ENCODE assay signal across 8 mouse cellular contexts in genomic region chr16:45724742-45725102, GRCm38 (mm10). TPM values are rescaled to one million over a fixed set of nuclear protein-coding genes. Genes with fewer than 3 reads are reported as not detected.
DNase-seq lines count a peak whose midpoint lies in the region; ATAC-seq and TF ChIP-seq lines count a peak whose summit lies in the region.

No protein-coding gene starts in this region.

- H3K27ac ChIP-seq in left cerebral cortex, adult 2 months: peak overlapping the region; percentile 97
- peak overlapping the region; percentile 93 for H3K27ac ChIP-seq in cortical plate, adult 2 months (ENCODE audit: insufficient read depth, low read length)
- H3K27ac ChIP-seq in hindbrain, embryonic 14.5 days: peak overlapping the region; percentile 96
- peak overlapping the region; percentile 97 for H3K27ac ChIP-seq in midbrain, embryonic 16.5 days (ENCODE audit: low read length)
- no peak overlapping the region for H3K27ac ChIP-seq in thymus, adult 2 months (ENCODE audit: control insufficient read depth, insufficient read depth, low read length)

- peaks cover 17% of the 10 kb centered on the region for H3K4me1 ChIP-seq in cortical plate, adult 2 months (ENCODE audit: control insufficient read depth, insufficient read depth, low read length)
- peaks cover 32% of the 10 kb centered on the region for H3K4me1 ChIP-seq in hindbrain, embryonic 14.5 days (replicated peaks; ENCODE audit: control insufficient read depth, insufficient read depth, low read length)
- peaks cover 31% of the 10 kb centered on the region for H3K4me1 ChIP-seq in midbrain, embryonic 16.5 days (ENCODE audit: control insufficient read depth, insufficient read depth, low read length)
- peaks cover 11% of the 10 kb centered on the region for H3K4me1 ChIP-seq in thymus, adult 2 months (replicated peaks; ENCODE audit: control insufficient read depth, insufficient read depth, low read length)

- H3K4me2 ChIP-seq in hindbrain, embryonic 14.5 days (replicated peaks): peak overlapping the region; percentile 71
- peak overlapping the region; percentile 88 for H3K4me2 ChIP-seq in midbrain, embryonic 16.5 days (ENCODE audit: low read length)

- H3K9me3 ChIP-seq in hindbrain, embryonic 14.5 days (ENCODE audit: control insufficient read depth, low read length): no peaks in the 10 kb centered on the region
- no peaks in the 10 kb centered on the region for H3K9me3 ChIP-seq in midbrain, embryonic 16.5 days (replicated peaks; ENCODE audit: control insufficient read depth, low read length, poor library complexity, severe bottlenecking)

- peak overlapping the region; percentile 75 for H3K4me3 ChIP-seq in left cerebral cortex, adult 2 months
- peak overlapping the region; percentile 87 for H3K4me3 ChIP-seq in cortical plate, adult 2 months (ENCODE audit: insufficient read depth, low read length)
- peak overlapping the region; percentile 52 for H3K4me3 ChIP-seq in hindbrain, embryonic 14.5 days (replicated peaks; ENCODE audit: low read length)
- peak overlapping the region; percentile 71 for H3K4me3 ChIP-seq in midbrain, embryonic 16.5 days (ENCODE audit: low read depth, low read length)
- H3K4me3 ChIP-seq in thymus, adult 2 months (ENCODE audit: control insufficient read depth, insufficient read depth, low read length): no peak overlapping the region

- TF ChIP-seq POLR2A in cortical plate, adult 2 months (IDR thresholded peaks at IDR 0.05; ENCODE audit: extremely low read depth, insufficient read depth, low read length): no peak
- TF ChIP-seq POLR2A in thymus, adult 2 months (IDR thresholded peaks at IDR 0.05; ENCODE audit: control insufficient read depth, extremely low read depth, insufficient read depth, low read length, poor library complexity): no peak

- 0% methylated on average over 10 of the region's 10 CpGs for WGBS in hindbrain, embryonic 14.5 days
- WGBS in midbrain, embryonic 16.5 days: under 1% methylated on average over 10 of the region's 10 CpGs
- 30% methylated on average over 10 of the region's 10 CpGs for WGBS in thymus, adult 2 months

- TF ChIP-seq CTCF in left cerebral cortex, adult 2 months (IDR thresholded peaks at IDR 0.05): no peak
- TF ChIP-seq CTCF in cortical plate, adult 2 months (IDR thresholded peaks at IDR 0.05; ENCODE audit: extremely low read depth, insufficient read depth, low read length): no peak
- TF ChIP-seq CTCF in thymus, adult 2 months (IDR thresholded peaks at IDR 0.05; ENCODE audit: borderline replicate concordance, control insufficient read depth, extremely low read depth, insufficient read depth, low read length, poor library complexity): no peak

- H3K9ac ChIP-seq in hindbrain, embryonic 14.5 days: peak overlapping the region; percentile 86
- peak overlapping the region; percentile 94 for H3K9ac ChIP-seq in midbrain, embryonic 16.5 days (ENCODE audit: low read depth, low read length)

- intact Hi-C loops in left cerebral cortex, adult 2 months (cut with DNase I): loop anchor here (5.0 kb wide), 1 partner anchor 317 kb away; the partner anchor contains the start of gene Cd200

- peak; percentile 75 for ATAC-seq in hindbrain, embryonic 14.5 days (ENCODE audit: low FRiP score)
- peak; percentile 75 for ATAC-seq in midbrain, embryonic 16.5 days

- no peak for DNase-seq in left cerebral cortex, adult 2 months (ENCODE audit: extremely low spot score in 1 of 2, low spot score in 2 of 2)
- no peak for DNase-seq in left cerebral cortex, adult 11 months (ENCODE audit: low spot score)
- DNase-seq in hindbrain, embryonic 14.5 days (ENCODE audit: low spot score): no peak
- DNase-seq in thymus, adult 2 months: no peak
- DNase-seq in kidney, postnatal 14 days: no peak
- DNase-seq in kidney, postnatal 25 days: no peak

- peaks cover 30% of the 10 kb centered on the region for H3K36me3 ChIP-seq in hindbrain, embryonic 14.5 days (replicated peaks; ENCODE audit: control insufficient read depth, insufficient read depth)
- peaks cover 6% of the 10 kb centered on the region; the same call in 1 of the 2 replicates for H3K36me3 ChIP-seq in midbrain, embryonic 16.5 days (ENCODE audit: control insufficient read depth, insufficient read depth, low read length)
- H3K36me3 ChIP-seq in thymus, adult 2 months (ENCODE audit: control insufficient read depth, insufficient read depth, low read length): no peaks in the 10 kb centered on the region

- H3K27me3 ChIP-seq in hindbrain, embryonic 14.5 days (ENCODE audit: control insufficient read depth, insufficient read depth, low read length): no peaks in the 10 kb centered on the region
- no peaks in the 10 kb centered on the region for H3K27me3 ChIP-seq in midbrain, embryonic 16.5 days (ENCODE audit: control insufficient read depth, insufficient read depth, low read depth, low read length)
- no peaks in the 10 kb centered on the region; the same call in 1 of the 2 replicates for H3K27me3 ChIP-seq in thymus, adult 2 months (ENCODE audit: control insufficient read depth, insufficient read depth, low read length)

RNA-seq across cellular contexts. Expression of gene Tagln3, which starts 0.3 kb away (rescaled TPM):
- total RNA-seq in left cerebral cortex, adult 2 months (2021): 100 to 1,000 TPM; 320 to 326 TPM
- polyA plus RNA-seq in cortical plate, adult 2 months (2012; rRNA removed): 615 and 624 TPM in 2 replicates
- polyA plus RNA-seq in hindbrain, embryonic 14.5 days (2014; fragmentation: Nextera tagmentation; extraction: Ambion mirVana): 457 and 485 TPM in 2 replicates
- 337 and 369 TPM in 2 replicates for polyA plus RNA-seq in midbrain, embryonic 16.5 days (2015; fragmentation: Nextera tagmentation; extraction: Ambion mirVana)
- 1.2 TPM in 2 replicates for polyA plus RNA-seq in thymus, adult 2 months (2012; rRNA removed)

RNA-seq across cellular contexts. Expression of gene Abhd10, which starts 18.0 kb away (rescaled TPM):
- total RNA-seq in left cerebral cortex, adult 2 months (2021): 10 to 100 TPM; 21.6 to 23.7 TPM
- 24.0 and 24.1 TPM in 2 replicates for polyA plus RNA-seq in cortical plate, adult 2 months (2012; rRNA removed)
- polyA plus RNA-seq in hindbrain, embryonic 14.5 days (2014; fragmentation: Nextera tagmentation; extraction: Ambion mirVana): 34.5 and 34.7 TPM in 2 replicates
- 42.3 and 42.6 TPM in 2 replicates for polyA plus RNA-seq in midbrain, embryonic 16.5 days (2015; fragmentation: Nextera tagmentation; extraction: Ambion mirVana)
- polyA plus RNA-seq in thymus, adult 2 months (2012; rRNA removed): 10.4 and 11.4 TPM in 2 replicates

RNA-seq across cellular contexts. Expression of gene Tmprss7, which starts 31.3 kb away (rescaled TPM):
- total RNA-seq in left cerebral cortex, adult 2 months (2021): 1 to 10 TPM; 1.4 to 3.6 TPM
- 4.4 TPM in 2 replicates for polyA plus RNA-seq in cortical plate, adult 2 months (2012; rRNA removed)
- polyA plus RNA-seq in hindbrain, embryonic 14.5 days (2014; fragmentation: Nextera tagmentation; extraction: Ambion mirVana): 0.53 and 0.59 TPM in 2 replicates
- 0.75 and 0.93 TPM in 2 replicates for polyA plus RNA-seq in midbrain, embryonic 16.5 days (2015; fragmentation: Nextera tagmentation; extraction: Ambion mirVana)
- 0.07 and 0.34 TPM in 2 replicates for polyA plus RNA-seq in thymus, adult 2 months (2012; rRNA removed)

Comparison
In these comparisons a context has a peak if more than half of its experiments do, and no peak if none do; other contexts are left out.
1. RNA of gene Tagln3, which starts 0.3 kb away (polyA plus RNA-seq): 615 to 624 TPM in cortical plate, adult 2 months, 457 to 485 TPM in hindbrain, embryonic 14.5 days and 337 to 369 TPM in midbrain, embryonic 16.5 days; 1.2 TPM in thymus, adult 2 months; every median in the first group is over 100 times any median in the second.